Mouse (Mus musculus) forebrain, postnatal 0 days (tissue): ENCODE results near the gene Fcrlb. TPM values are rescaled to one million over a fixed set of nuclear protein-coding genes. Genes with fewer than 3 reads are reported as not detected.
A peak's percentile ranks its signal among the peaks of the same experiment; 100 is the strongest.

Experiments used
- ATAC-seq: fragments of 200-750 bp; cut with Nextera tagmentation; 2 replicates; pipeline ENCODE4 v1.8.0; 2017; ENCODE audit warnings: mild to moderate bottlenecking, moderate library complexity
- DNase-seq: peaks from one replicate; pipeline ENCODE4 v3.0.0-alpha.2; 2015
- H3K27ac ChIP-seq: fragments of 300-500 bp; sonication (generic); 2 replicates; pipeline ENCODE4 v1.5.1; 2014; ENCODE audit warnings: low read depth, mild to moderate bottlenecking, antibody characterized with exemption, low read length, moderate library complexity, mixed read lengths
- H3K27me3 ChIP-seq: fragments of 300-500 bp; sonication (generic); 2 replicates; pipeline ENCODE4 v1.6.1; 2014; ENCODE audit warnings: mild to moderate bottlenecking, low read length, mixed read lengths; ENCODE audit not compliant: insufficient read depth
- H3K36me3 ChIP-seq: fragments of 300-500 bp; sonication (generic); 2 replicates; pipeline ENCODE4 v1.6.1; 2014; ENCODE audit warnings: mild to moderate bottlenecking, moderate library complexity; ENCODE audit not compliant: insufficient read depth
- H3K4me1 ChIP-seq: fragments of 300-500 bp; sonication (generic); 2 replicates; pipeline ENCODE4 v1.6.1; 2014; ENCODE audit warnings: antibody characterized with exemption; ENCODE audit not compliant: insufficient read depth
- H3K4me2 ChIP-seq: fragments of 300-500 bp; sonication (generic); 2 replicates; pipeline ENCODE4 v1.6.1; 2014; ENCODE audit warnings: low read depth, mild to moderate bottlenecking, moderate library complexity
- H3K4me3 ChIP-seq: fragments of 300-500 bp; sonication (generic); 2 replicates; pipeline ENCODE4 v1.5.1; 2014; ENCODE audit warnings: low read depth, low read length, mixed read lengths
- H3K9ac ChIP-seq: fragments of 300-500 bp; sonication (generic); 2 replicates; pipeline ENCODE4 v1.6.1; 2014; ENCODE audit warnings: mild to moderate bottlenecking
- H3K9me3 ChIP-seq: fragments of 300-500 bp; sonication (generic); 2 replicates; pipeline ENCODE4 v1.6.1; 2016; ENCODE audit warnings: low read length
- CTCF ChIP-seq: sonication (generic); IDR thresholded peaks from 2 replicates; pipeline ENCODE4 v1.5.1; 2016; ENCODE audit warnings: antibody characterized with exemption, control low read depth, low read depth
- WGBS: fragments of 180-500 bp; shearing (Covaris S2); extraction: QIAGEN DNeasy Blood & Tissue Kit; methylation state at CpG from one replicate; pipeline ENCODE4 v1.1.7; 2014; 5-methylcytosine and 5-hydroxymethylcytosine counted together
- polyA plus RNA-seq: library from polyadenylated mRNA; unstranded; fragments of >200 nt; fragmentation: Nextera tagmentation; extraction: Ambion mirVana; gene quantifications from 2 replicates; pipeline ENCODE4 v1.2.1, GENCODE M21; 2015
- total RNA-seq: library from RNA; depleted of rRNA; stranded (reverse); fragments of >200 nt; gene quantifications from 2 replicates; pipeline ENCODE4 v1.2.3, GENCODE M21; 2014

Gene Fcrlb
- total and polyA plus RNA-seq, 2 experiments from 2014 or later = 1.1 TPM; not detected in 1

GRCm38 (mm10) chr1:170868905-170869283, 43.8 kb downstream of the Fcrlb start:
- Histone ChIP-seq H3K4me1 (peaks cover 7% of the 10 kb centered on the region; the same call in 1 of the 2 replicates), H3K27ac (0 out of 2 replicates have a peak overlapping the region, but pooled peaks have one; percentile 47), H3K9ac (peak overlapping the region; percentile 62), H3K27me3 (no peaks in the 10 kb centered on the region), H3K36me3 (no peaks in the 10 kb centered on the region), H3K4me3 (peak overlapping the region; percentile 73), H3K4me2 (peak overlapping the region; percentile 67), H3K9me3 (no peaks in the 10 kb centered on the region)
- no peak for TF ChIP-seq CTCF
- ATAC-seq (peak; percentile 13; the same call in 1 of the 2 replicates), DNase-seq (no peak)
- WGBS = 17% methylated on average over 14 of the region's 14 CpGs

GRCm38 (mm10) chr1:170868107-170868904, 44.4 kb downstream of the Fcrlb start:
- H3K9me3 ChIP-seq = no peaks in the 10 kb centered on the region
- H3K9ac ChIP-seq = peak overlapping the region; percentile 84
- peaks cover 7% of the 10 kb centered on the region; the same call in 1 of the 2 replicates for H3K4me1 ChIP-seq
- peak; percentile 92 for ATAC-seq
- no peak for TF ChIP-seq CTCF
- WGBS = under 1% methylated on average over 33 of the region's 33 CpGs
- no peaks in the 10 kb centered on the region for H3K36me3 ChIP-seq
- H3K4me3 ChIP-seq = peak overlapping the region; percentile 73
- DNase-seq = peak; percentile 88
- 0 out of 2 replicates have a peak overlapping the region, but pooled peaks have one; percentile 47 for H3K27ac ChIP-seq
- H3K4me2 ChIP-seq = peak overlapping the region; percentile 67
- H3K27me3 ChIP-seq = no peaks in the 10 kb centered on the region

- Histone ChIP-seq H3K27ac (peak within 1 kb of the TSS; percentile 60), H3K4me1 (peaks cover 7% of the 10 kb centered on the region; the same call in 1 of the 2 replicates), H3K4me3 (peak within 1 kb of the TSS; percentile 73), H3K9ac (peak within 1 kb of the TSS; percentile 84), H3K27me3 (no peaks in the 10 kb centered on the region), H3K9me3 (no peaks in the 10 kb centered on the region), H3K36me3 (no peaks in the 10 kb centered on the region), H3K4me2 (peak within 1 kb of the TSS; percentile 67)
- ATAC-seq = peak; percentile 81
- no peak for TF ChIP-seq CTCF
- peak; percentile 95 for DNase-seq
- WGBS = under 1% methylated on average over 25 of the region's 25 CpGs
Observed at GRCm38 (mm10) chr1:170867691-170868105, 45.0 kb downstream of the Fcrlb start, which contains the start of gene Atf6. TSS of gene Atf6 (minus strand) at chr1:170867771.

- no peaks in the 10 kb centered on the region for H3K36me3 ChIP-seq
- DNase-seq (peak; percentile 57), ATAC-seq (peak; percentile 47)
- H3K27ac ChIP-seq = peak overlapping the region; percentile 60
- peaks cover 7% of the 10 kb centered on the region; the same call in 1 of the 2 replicates for H3K4me1 ChIP-seq
- peak overlapping the region; percentile 73 for H3K4me3 ChIP-seq
- H3K27me3 ChIP-seq = no peaks in the 10 kb centered on the region
- WGBS = 2% methylated on average over 30 of the region's 30 CpGs
- H3K4me2 ChIP-seq = peak overlapping the region; percentile 67
- TF ChIP-seq CTCF = no peak
- H3K9ac ChIP-seq = peak overlapping the region; percentile 84
- no peaks in the 10 kb centered on the region for H3K9me3 ChIP-seq
Observed at GRCm38 (mm10) chr1:170866992-170867690, 45.6 kb downstream of the Fcrlb start.

GRCm38 (mm10) chr1:170865406-170865805, 47.3 kb downstream of the Fcrlb start:
- no peak for ATAC-seq
- WGBS = 90% methylated on average over 5 of the region's 5 CpGs
- H3K9ac ChIP-seq = no peak overlapping the region

GRCm38 (mm10) chr1:170864754-170865153, 48.0 kb downstream of the Fcrlb start:
- ATAC-seq (no peak), DNase-seq (no peak)
- Histone ChIP-seq H3K9ac (no peak overlapping the region), H3K27ac (no peak overlapping the region), H3K9me3 (no peaks in the 10 kb centered on the region), H3K27me3 (no peaks in the 10 kb centered on the region), H3K4me1 (peaks cover 7% of the 10 kb centered on the region; the same call in 1 of the 2 replicates), H3K4me2 (no peak overlapping the region), H3K36me3 (no peaks in the 10 kb centered on the region), H3K4me3 (no peak overlapping the region)
- no peak for TF ChIP-seq CTCF
- 83% methylated on average over 3 of the region's 3 CpGs for WGBS

More at GRCm38 (mm10) chr1:170865406-170865805, 47.3 kb downstream of the Fcrlb start:
- Histone ChIP-seq H3K4me2 (no peak overlapping the region), H3K4me3 (no peak overlapping the region), H3K9me3 (no peaks in the 10 kb centered on the region), H3K4me1 (peaks cover 7% of the 10 kb centered on the region; the same call in 1 of the 2 replicates), H3K36me3 (no peaks in the 10 kb centered on the region), H3K27ac (no peak overlapping the region), H3K27me3 (no peaks in the 10 kb centered on the region)
- TF ChIP-seq CTCF = no peak
- no peak for DNase-seq
